Mouse (Mus musculus): ENCODE results near the gene Mum1. TPM values are rescaled to one million over a fixed set of nuclear protein-coding genes. Genes with fewer than 3 reads are reported as not detected.
"Not testable (repeated sequence)": the region's sequence is repeated elsewhere in the genome, so short reads cannot be mapped to it uniquely, and the experiment has no call there.

Gene Mum1
- polyA plus RNA-seq, 3 experiments from 2014 or later, result 57.7 to 85.1 (median 67.4) TPM

- ATAC-seq, result no peak
Observed at GRCm38 (mm10) chr10:80208841-80209371, 17.3 kb upstream of the Mum1 start.

DNA sequence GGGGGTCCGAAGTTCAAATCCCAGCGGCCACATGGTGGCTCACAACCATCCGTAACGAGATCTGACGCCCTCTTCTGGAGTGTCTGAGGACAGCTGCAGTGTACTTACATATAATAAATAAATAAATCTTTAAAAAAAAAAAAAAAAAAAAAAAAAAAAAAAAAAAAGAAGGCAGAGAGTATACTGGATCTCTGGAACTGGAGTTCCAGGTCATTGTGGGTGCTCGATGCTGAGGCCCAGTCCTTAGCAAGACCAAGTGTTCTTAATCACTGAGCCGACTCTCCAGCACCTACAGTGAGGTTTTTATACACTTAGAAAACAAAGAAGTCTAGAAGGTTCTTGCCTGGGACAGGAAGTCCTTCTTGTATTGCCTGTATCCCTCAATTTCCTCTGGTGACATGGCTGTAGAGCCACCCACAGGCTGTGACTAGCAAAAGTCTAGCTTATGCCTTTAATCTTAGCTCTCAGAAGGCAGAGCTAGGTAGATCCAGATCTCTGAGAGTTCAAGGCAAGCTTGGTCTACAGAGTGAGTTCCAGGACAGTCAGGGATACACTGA lies 14.6 kb upstream of the Mum1 start:
- not testable (repeated sequence) for ATAC-seq

GRCm38 (mm10) chr10:80215048-80215772 lies 11.0 kb upstream of the Mum1 start:
- no peak for ATAC-seq

DNA sequence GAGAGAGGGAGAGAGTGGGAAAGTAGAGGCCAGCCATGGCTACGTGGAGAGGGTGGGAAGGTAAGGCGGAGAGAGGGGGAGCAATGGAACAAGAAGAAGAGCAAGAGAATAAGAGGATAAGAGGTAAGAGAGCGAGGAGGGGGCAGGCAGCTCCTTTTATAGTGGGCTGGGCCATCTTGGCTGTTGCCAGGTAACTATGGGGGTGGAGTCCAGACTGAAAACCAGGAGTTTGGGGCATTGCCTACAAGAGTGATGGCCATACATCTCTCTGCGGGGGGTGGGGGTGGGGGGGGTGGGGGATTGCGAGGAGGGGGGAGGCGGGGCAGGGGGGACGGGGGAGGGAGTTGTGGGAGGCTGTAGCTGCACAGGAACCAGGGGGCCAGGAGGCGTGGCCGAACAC lies 5.6 kb upstream of the Mum1 start:
- ATAC-seq, result no peak

DNA sequence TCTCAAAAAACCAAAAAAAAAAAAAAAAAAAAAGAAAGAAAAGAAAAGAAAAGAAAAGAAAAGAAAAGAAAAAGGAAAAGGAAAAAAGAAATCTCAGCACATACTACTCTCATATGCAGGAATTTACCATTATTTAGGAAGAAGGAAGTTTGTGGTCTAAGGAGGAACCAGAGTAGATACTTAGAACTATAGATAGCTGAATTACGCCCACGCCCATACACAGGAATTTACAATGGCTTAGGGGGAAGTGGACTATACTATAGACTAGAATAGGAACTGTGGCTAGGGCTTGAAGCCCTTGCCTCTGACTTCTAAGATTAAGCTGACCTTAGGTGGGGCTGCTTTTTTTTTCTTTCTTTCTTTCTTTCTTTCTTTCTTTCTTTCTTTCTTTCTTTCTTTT lies 3.1 kb upstream of the Mum1 start:
- not testable (repeated sequence) for ATAC-seq

DNA sequence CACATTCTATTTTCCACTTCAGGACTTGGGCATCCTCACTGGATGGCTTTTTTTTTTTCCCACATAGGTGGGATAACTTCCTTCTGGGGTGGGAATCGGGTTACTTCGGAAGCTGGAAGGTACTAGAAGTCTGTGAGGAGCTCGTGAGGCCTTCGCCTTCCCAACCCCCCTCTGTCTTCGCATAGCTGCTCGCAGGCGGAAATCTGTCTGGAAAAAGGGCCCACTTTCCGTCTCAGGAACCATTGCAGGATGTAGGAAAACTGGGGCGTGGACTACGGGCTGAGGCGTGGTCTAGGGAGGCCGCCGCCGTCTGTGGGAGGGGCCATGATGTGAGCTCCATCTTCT lies 191 bp upstream of the Mum1 start:
- ATAC-seq, result no peak

- no peak for ATAC-seq
Observed at GRCm38 (mm10) chr10:80227166-80227539, 919 bp downstream of the Mum1 start.

DNA sequence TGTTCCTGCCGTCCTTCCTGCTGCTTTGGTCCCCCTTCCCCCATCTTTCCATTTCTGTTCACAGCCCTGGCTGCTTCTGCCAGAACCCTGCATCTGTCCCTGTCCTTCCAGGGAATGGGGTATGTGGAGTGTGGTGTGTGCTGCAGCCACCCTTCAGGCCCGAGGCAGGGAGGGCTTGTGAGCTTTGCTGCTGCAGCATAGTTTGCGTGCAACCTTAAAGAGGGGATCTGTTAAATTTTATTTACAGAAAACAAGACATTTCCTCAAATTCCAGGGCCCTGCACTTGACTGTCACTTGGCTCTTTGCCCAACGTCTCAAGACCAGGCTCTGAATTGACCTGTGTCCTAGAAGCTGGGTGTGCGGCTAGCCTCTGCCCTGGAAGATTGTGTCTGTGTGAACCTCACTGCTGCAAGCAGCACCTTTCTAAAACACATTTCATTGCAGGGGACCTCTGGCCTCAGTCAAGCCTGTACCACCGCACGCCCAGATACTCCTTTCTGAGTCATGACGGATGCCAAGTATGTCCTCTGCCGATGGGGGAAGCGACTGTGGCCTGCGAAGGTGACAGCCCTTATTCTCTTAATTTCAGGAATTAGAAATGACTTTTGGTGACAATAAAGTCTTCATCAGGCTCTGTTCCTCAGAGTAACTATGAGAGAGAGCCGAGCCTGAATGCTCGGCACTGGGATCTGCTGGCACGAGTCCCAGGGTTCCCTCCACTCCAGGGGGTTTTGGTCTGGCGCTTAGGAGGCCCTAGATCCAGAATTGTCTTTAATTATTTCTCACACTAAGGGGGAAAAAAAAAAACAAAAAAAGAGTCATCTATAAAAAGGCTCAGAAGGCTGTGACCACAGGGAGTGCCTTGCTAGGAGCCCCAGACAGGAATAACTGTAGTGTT lies 1.9 kb downstream of the Mum1 start:
- ATAC-seq, result no peak

- ATAC-seq, result no peak
Observed at GRCm38 (mm10) chr10:80236145-80236825, 10.1 kb downstream of the Mum1 start.

DNA sequence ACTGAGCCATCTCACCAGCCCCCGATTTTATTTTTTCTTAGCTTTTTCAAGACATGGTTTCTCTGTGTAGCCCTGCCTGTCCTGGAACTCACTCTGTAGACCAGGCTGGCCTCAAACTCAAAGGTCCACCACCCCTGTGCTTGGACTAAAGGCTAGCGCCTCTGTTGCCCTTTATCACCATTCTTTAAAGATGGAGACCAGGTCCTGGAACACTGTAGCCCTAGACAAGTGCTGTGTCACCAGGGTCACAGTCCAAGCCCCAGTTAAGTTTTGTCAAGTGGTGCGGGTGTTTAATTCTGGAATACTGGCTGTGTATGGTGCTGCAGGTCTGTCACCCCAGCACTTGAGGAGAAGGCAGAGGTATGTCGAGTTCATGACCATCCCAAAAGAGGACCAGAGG lies 10.8 kb downstream of the Mum1 start:
- ATAC-seq, result no peak

- ATAC-seq, result no peak
Observed at GRCm38 (mm10) chr10:80238306-80238705, 12.1 kb downstream of the Mum1 start.

DNA sequence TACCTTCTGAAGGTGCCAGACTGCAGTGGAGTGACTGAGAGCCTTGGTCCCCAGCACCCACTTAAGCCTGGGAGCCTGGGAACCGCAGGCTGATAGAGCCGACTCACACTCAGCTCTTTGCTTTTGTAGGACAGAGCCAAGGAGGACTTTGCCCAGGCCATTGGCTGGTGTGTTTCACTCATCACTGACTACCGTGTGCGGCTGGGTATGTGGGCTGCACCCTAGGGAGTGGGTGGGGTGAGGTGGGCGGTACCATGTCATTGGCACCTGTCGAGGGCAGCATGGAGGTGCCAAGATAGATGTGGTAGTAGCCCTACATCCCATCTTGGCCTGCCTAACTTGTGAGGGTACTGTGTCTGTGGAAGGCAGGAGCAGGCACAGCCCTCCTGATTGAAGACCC lies 13.6 kb downstream of the Mum1 start:
- no peak for ATAC-seq

GRCm38 (mm10) chr10:80242088-80242487 lies 15.9 kb downstream of the Mum1 start:
- ATAC-seq, result no peak

- no peak for ATAC-seq
Observed at GRCm38 (mm10) chr10:80242607-80243006, 16.4 kb downstream of the Mum1 start.

DNA sequence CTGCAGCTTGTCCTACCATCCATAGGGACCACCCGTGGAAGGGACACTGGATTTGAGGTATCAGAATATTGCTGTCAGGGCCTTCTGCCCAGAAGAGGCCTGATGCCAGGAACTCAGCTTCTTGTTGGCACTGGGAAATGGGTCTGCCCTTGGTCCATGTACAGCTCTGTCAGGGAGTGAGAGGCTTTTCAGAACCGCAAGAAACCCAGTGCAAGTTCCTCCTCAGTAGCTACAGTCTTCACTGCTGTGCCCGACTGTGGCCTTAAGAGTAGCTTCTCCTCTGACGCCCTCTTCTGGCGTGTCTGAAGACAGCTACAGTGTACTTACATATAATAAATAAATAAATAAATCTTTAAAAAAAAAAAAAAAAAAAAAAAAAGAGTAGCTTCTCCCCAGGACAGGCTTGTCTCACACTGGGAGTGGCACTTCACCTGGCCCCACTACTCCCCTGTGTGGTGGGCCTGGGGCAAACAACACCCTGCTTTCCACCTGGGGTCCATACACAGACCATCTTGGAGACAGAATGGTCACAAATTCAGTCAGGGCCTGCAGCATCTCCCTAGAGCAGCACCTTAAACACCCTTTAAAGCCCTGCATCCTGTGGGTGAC lies 18.7 kb downstream of the Mum1 start:
- ATAC-seq, result no peak

GRCm38 (mm10) chr10:80245600-80245999 lies 19.4 kb downstream of the Mum1 start:
- ATAC-seq, result no peak

DNA sequence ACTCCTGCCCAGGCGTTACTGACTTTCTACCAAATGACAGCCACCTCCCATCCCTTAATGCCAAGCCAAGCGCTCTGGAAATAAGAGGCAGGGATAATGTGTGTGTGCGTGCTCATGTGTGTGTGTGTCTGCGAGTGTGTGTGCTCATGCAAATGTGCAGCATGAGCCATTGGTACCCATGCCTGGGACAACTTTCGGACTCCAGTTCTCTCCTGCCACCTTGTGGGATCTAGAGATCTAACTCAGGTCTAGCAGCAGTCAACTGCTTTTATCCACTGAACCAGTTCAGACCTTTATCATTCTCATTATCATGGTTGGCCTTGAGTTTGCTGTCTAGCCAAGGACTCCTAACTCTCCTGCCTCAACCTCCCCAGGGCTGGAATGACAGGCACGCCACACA lies 21.6 kb downstream of the Mum1 start:
- ATAC-seq, result no peak

DNA sequence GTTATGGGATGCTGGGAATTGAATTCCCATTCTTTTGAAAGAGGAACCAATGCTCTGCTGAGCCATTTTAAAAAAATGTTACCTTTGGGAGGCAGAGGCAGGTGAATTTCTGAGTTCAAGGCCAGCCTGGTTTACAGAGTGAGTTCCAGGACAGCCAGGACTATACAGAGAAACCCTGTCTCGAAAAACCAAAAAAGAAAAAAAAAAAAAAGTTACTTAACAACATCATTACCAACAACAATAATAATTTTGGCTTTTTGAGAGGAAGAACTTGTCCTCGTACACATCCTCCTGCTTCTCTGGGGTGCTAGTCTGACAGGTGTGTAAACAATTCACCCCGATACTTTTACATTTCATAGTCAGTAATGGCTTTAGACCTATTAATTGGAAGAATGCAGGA lies 22.2 kb downstream of the Mum1 start:
- not testable (repeated sequence) for ATAC-seq

GRCm38 (mm10) chr10:80248971-80249640 lies 22.9 kb downstream of the Mum1 start, which contains the start of gene Ndufs7:
Ndufs7 (plus strand) TSS chr10:80249121.
- ATAC-seq, result peak; percentile 82

- no peak for ATAC-seq
Observed at GRCm38 (mm10) chr10:80250059-80250458, 23.8 kb downstream of the Mum1 start.

- ATAC-seq, result no peak
Observed at GRCm38 (mm10) chr10:80250573-80250972, 24.3 kb downstream of the Mum1 start.

- no peak for ATAC-seq
Observed at GRCm38 (mm10) chr10:80252011-80252410, 25.8 kb downstream of the Mum1 start.

All from inflammation-experienced regulatory T-cells, adult 6 months (primary cell).